Mouse (Mus musculus) hindbrain, embryonic 14.5 days (tissue): ENCODE data around the gene Ldlrad1. TPM values are rescaled to one million over a fixed set of nuclear protein-coding genes. Genes with fewer than 3 reads are reported as not detected.

Source experiments
- ATAC-seq: fragments of 200-750 bp; cut with Nextera tagmentation; 2 replicates; pipeline ENCODE4 v1.8.0; 2017; ENCODE audit warnings: moderate number of reproducible peaks, mild to moderate bottlenecking, moderate TSS enrichment, moderate library complexity; ENCODE audit not compliant: low FRiP score
- DNase-seq: peaks from one replicate; pipeline ENCODE4 v3.0.0-alpha.2; 2015; ENCODE audit warnings: low spot score
- H3K27ac ChIP-seq: fragments of 300-500 bp; sonication (generic); 2 replicates; pipeline ENCODE4 v1.5.1; 2014; ENCODE audit warnings: mild to moderate bottlenecking, moderate library complexity
- H3K27me3 ChIP-seq: fragments of 300-500 bp; sonication (generic); 2 replicates; pipeline ENCODE4 v1.6.1; 2014; ENCODE audit warnings: mild to moderate bottlenecking, low read length, mixed read lengths; ENCODE audit not compliant: control insufficient read depth, insufficient read depth
- H3K36me3 ChIP-seq: fragments of 300-500 bp; sonication (generic); replicated peaks from 2 replicates; pipeline ENCODE4 v1.6.1; 2014; ENCODE audit not compliant: control insufficient read depth, insufficient read depth
- H3K4me1 ChIP-seq: fragments of 300-500 bp; sonication (generic); replicated peaks from 2 replicates; pipeline ENCODE4 v1.6.1; 2014; ENCODE audit warnings: antibody characterized with exemption, low read length, mixed read lengths; ENCODE audit not compliant: control insufficient read depth, insufficient read depth
- H3K4me2 ChIP-seq: fragments of 300-500 bp; sonication (generic); replicated peaks from 2 replicates; pipeline ENCODE4 v1.6.1; 2014; ENCODE audit warnings: mild to moderate bottlenecking, moderate library complexity
- H3K4me3 ChIP-seq: fragments of 300-500 bp; sonication (generic); replicated peaks from 2 replicates; pipeline ENCODE4 v1.5.1; 2014; ENCODE audit warnings: mild to moderate bottlenecking, low read length
- H3K9ac ChIP-seq: fragments of 300-500 bp; sonication (generic); 2 replicates; pipeline ENCODE4 v1.6.1; 2014
- H3K9me3 ChIP-seq: fragments of 300-500 bp; sonication (generic); 2 replicates; pipeline ENCODE4 v1.6.1; 2016; ENCODE audit warnings: low read length; ENCODE audit not compliant: control insufficient read depth
- WGBS: fragments of 180-500 bp; shearing (Covaris S2); extraction: QIAGEN DNeasy Blood & Tissue Kit; methylation state at CpG from one replicate; pipeline ENCODE4 v1.1.7; 2014; 5-methylcytosine and 5-hydroxymethylcytosine counted together
- polyA plus RNA-seq: library from polyadenylated mRNA; unstranded; fragments of >200 nt; fragmentation: Nextera tagmentation; extraction: Ambion mirVana; gene quantifications from 2 replicates; pipeline ENCODE4 v1.2.1, GENCODE M21; 2014

Gene Ldlrad1
- polyA plus RNA-seq: not detected in 2 replicates

- no peaks in the 10 kb centered on the region for H3K9me3 ChIP-seq
- H3K4me1 ChIP-seq: no peaks in the 10 kb centered on the region
- peaks cover 44% of the 10 kb centered on the region for H3K36me3 ChIP-seq
- 90% methylated on average over 3 of the region's 3 CpGs for whole genome bisulfite sequencing
- H3K27me3 ChIP-seq: no peaks in the 10 kb centered on the region
- ATAC-seq: no peak
- H3K4me3 ChIP-seq: no peak within 1 kb of the TSS
- no peak within 1 kb of the TSS for H3K27ac ChIP-seq
- H3K9ac ChIP-seq: no peak within 1 kb of the TSS
- H3K4me2 ChIP-seq: no peak within 1 kb of the TSS
- DNase-seq: no peak
These were observed at the start of gene Ldlrad1 for GRCm38 (mm10) chr4:107208880-107209279. TSS of gene Ldlrad1 (plus strand) at chr4:107209180.

- H3K27me3 ChIP-seq: no peaks in the 10 kb centered on the region
- no peak overlapping the region for H3K4me2 ChIP-seq
- no peaks in the 10 kb centered on the region for H3K4me1 ChIP-seq
- H3K36me3 ChIP-seq: peaks cover 17% of the 10 kb centered on the region
- H3K9ac ChIP-seq: no peak overlapping the region
- WGBS: 94% methylated on average over 8 of the region's 8 CpGs
- no peak overlapping the region for H3K4me3 ChIP-seq
- H3K27ac ChIP-seq: no peak overlapping the region
- DNase-seq: no peak
- no peak for ATAC-seq
- H3K9me3 ChIP-seq: no peaks in the 10 kb centered on the region
These were observed 48.8 kb upstream of the Ldlrad1 start for GRCm38 (mm10) chr4:107160181-107160580.

GRCm38 (mm10) chr4:107163341-107163740 is 45.6 kb upstream of the Ldlrad1 start:
- no peaks in the 10 kb centered on the region for H3K27me3 ChIP-seq
- no peaks in the 10 kb centered on the region for H3K9me3 ChIP-seq
- no peaks in the 10 kb centered on the region for H3K4me1 ChIP-seq
- no peak overlapping the region for H3K4me3 ChIP-seq
- 90% methylated on average over 10 of the region's 10 CpGs for WGBS
- H3K9ac ChIP-seq: no peak overlapping the region
- peaks cover 24% of the 10 kb centered on the region for H3K36me3 ChIP-seq
- ATAC-seq: no peak
- H3K4me2 ChIP-seq: no peak overlapping the region
- H3K27ac ChIP-seq: no peak overlapping the region
- DNase-seq: no peak

- DNase-seq (peak; percentile 86), ATAC-seq (peak; percentile 55)
- no peak overlapping the region for H3K27ac ChIP-seq
- H3K27me3 ChIP-seq: no peaks in the 10 kb centered on the region
- no peak overlapping the region for H3K4me3 ChIP-seq
- H3K9ac ChIP-seq: no peak overlapping the region
- 32% methylated on average over 9 of the region's 9 CpGs for WGBS
- peaks cover 23% of the 10 kb centered on the region for H3K36me3 ChIP-seq
- H3K4me1 ChIP-seq: no peaks in the 10 kb centered on the region
- no peaks in the 10 kb centered on the region for H3K9me3 ChIP-seq
- H3K4me2 ChIP-seq: no peak overlapping the region
These were observed 45.0 kb upstream of the Ldlrad1 start for GRCm38 (mm10) chr4:107163756-107164587.

- Histone ChIP-seq H3K4me1 (no peaks in the 10 kb centered on the region), H3K9ac (no peak overlapping the region), H3K27me3 (no peaks in the 10 kb centered on the region), H3K4me2 (no peak overlapping the region), H3K36me3 (peaks cover 24% of the 10 kb centered on the region; the same call in 1 of the 2 replicates), H3K4me3 (no peak overlapping the region), H3K27ac (no peak overlapping the region), H3K9me3 (no peaks in the 10 kb centered on the region)
- no peak for ATAC-seq
- 90% methylated on average over 5 of the region's 5 CpGs for WGBS
- DNase-seq: no peak
These were observed 42.3 kb upstream of the Ldlrad1 start for GRCm38 (mm10) chr4:107166700-107167099.

- H3K4me2 ChIP-seq: no peak overlapping the region
- H3K9me3 ChIP-seq: no peaks in the 10 kb centered on the region
- H3K4me3 ChIP-seq: no peak overlapping the region
- no peaks in the 10 kb centered on the region for H3K4me1 ChIP-seq
- 91% methylated on average over 5 of the region's 5 CpGs for WGBS
- no peaks in the 10 kb centered on the region for H3K27me3 ChIP-seq
- no peak overlapping the region for H3K9ac ChIP-seq
- ATAC-seq (no peak), DNase-seq (no peak)
- no peak overlapping the region for H3K27ac ChIP-seq
- H3K36me3 ChIP-seq: peaks cover 32% of the 10 kb centered on the region
These were observed 41.2 kb upstream of the Ldlrad1 start for GRCm38 (mm10) chr4:107167798-107168197.

GRCm38 (mm10) chr4:107177506-107177905 is 31.5 kb upstream of the Ldlrad1 start:
- ATAC-seq: no peak
- WGBS: 57% methylated on average over 11 of the region's 11 CpGs

GRCm38 (mm10) chr4:107178182-107178829 is 30.7 kb upstream of the Ldlrad1 start, which contains the start of gene Tmem59:
TSS of gene Tmem59 (plus strand) at chr4:107178399.
- no peaks in the 10 kb centered on the region for H3K9me3 ChIP-seq
- peaks cover 36% of the 10 kb centered on the region for H3K4me1 ChIP-seq
- peaks cover 25% of the 10 kb centered on the region for H3K36me3 ChIP-seq
- ATAC-seq (peak; percentile 95), DNase-seq (peak; percentile 92)
- H3K27ac ChIP-seq: peak within 1 kb of the TSS; percentile 98
- H3K9ac ChIP-seq: peak within 1 kb of the TSS; percentile 92
- peak within 1 kb of the TSS; percentile 100 for H3K4me3 ChIP-seq
- under 1% methylated on average over 49 of the region's 49 CpGs for WGBS
- H3K27me3 ChIP-seq: no peaks in the 10 kb centered on the region
- H3K4me2 ChIP-seq: peak within 1 kb of the TSS; percentile 75

More at GRCm38 (mm10) chr4:107177506-107177905, 31.5 kb upstream of the Ldlrad1 start:
- H3K9me3 ChIP-seq: no peaks in the 10 kb centered on the region
- peaks cover 29% of the 10 kb centered on the region for H3K36me3 ChIP-seq
- peak overlapping the region; percentile 98 for H3K27ac ChIP-seq
- peak overlapping the region; percentile 92 for H3K9ac ChIP-seq
- H3K27me3 ChIP-seq: no peaks in the 10 kb centered on the region
- peak overlapping the region; percentile 65 for H3K4me2 ChIP-seq
- no peak for DNase-seq
- H3K4me1 ChIP-seq: peaks cover 31% of the 10 kb centered on the region
- peak overlapping the region; percentile 100 for H3K4me3 ChIP-seq

GRCm38 (mm10) chr4:107178830-107179490 is 30.0 kb upstream of the Ldlrad1 start, which contains the start of gene Tceanc2:
TSS of gene Tceanc2 (minus strand) at chr4:107179116.
- Histone ChIP-seq H3K36me3 (peaks cover 18% of the 10 kb centered on the region), H3K27me3 (no peaks in the 10 kb centered on the region), H3K4me2 (peak within 1 kb of the TSS; percentile 75), H3K9me3 (no peaks in the 10 kb centered on the region), H3K4me1 (peaks cover 37% of the 10 kb centered on the region), H3K9ac (peak within 1 kb of the TSS; percentile 92), H3K27ac (peak within 1 kb of the TSS; percentile 98), H3K4me3 (peak within 1 kb of the TSS; percentile 100)
- DNase-seq (peak; percentile 53), ATAC-seq (peak; percentile 64)
- under 1% methylated on average over 47 of the region's 47 CpGs for WGBS
